20 mouse cellular contexts compared by ENCODE assay signal in the genomic region with DNA sequence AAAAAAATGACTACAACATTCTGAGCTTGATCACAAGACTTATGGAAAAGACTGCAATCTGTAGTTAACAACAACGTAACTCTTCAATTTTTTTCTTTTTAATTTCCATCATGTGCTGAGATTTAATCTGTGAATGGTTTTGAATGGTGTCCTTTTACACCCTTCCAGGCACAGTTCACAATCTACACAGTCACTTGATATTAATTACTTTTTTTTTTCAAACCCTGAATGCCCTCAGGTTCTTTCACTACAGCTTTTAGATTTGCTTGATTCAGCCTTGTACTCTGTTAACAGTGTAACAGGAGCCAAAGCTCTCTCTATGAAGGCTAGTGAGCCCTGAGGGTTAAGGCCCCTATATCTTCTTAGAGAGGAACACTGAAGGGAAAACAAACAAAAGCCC.
DNase-seq lines count a peak whose midpoint lies in the region; ATAC-seq and TF ChIP-seq lines count a peak whose summit lies in the region.
"Had no signal": no experiment of that assay in that cellular context is flagged by ENCODE, and none has a peak within 500 bp of the region (broad histone marks: within the 10 kb centered on the region; RNA-seq: fewer than 3 reads in every experiment).

No protein-coding gene starts in this region.

- H3K36me3 ChIP-seq in kidney, adult 2 months (ENCODE audit: control insufficient read depth, insufficient read depth, low read length): no peaks in the 10 kb centered on the region
- H3K36me3 ChIP-seq in kidney, embryonic 14.5 days (ENCODE audit: control insufficient read depth, insufficient read depth, low read length): no peaks in the 10 kb centered on the region
- H3K36me3 ChIP-seq in midbrain, embryonic 11.5 days (ENCODE audit: control insufficient read depth, insufficient read depth, low read length): no peaks in the 10 kb centered on the region
- no peaks in the 10 kb centered on the region for H3K36me3 ChIP-seq in midbrain, embryonic 10.5 days
- no peaks in the 10 kb centered on the region for H3K36me3 ChIP-seq in embryonic facial prominence, embryonic 14.5 days (ENCODE audit: control insufficient read depth, insufficient read depth, low read length)
- no peaks in the 10 kb centered on the region for H3K36me3 ChIP-seq in thymus, adult 2 months (ENCODE audit: control insufficient read depth, insufficient read depth, low read length)
- H3K36me3 ChIP-seq: embryonic facial prominence, embryonic 13.5 days; forebrain, embryonic 15.5 days had no signal

- DNase-seq in kidney, adult 2 months: peak; percentile 34
- DNase-seq in midbrain, embryonic 11.5 days (ENCODE audit: low spot score, missing footprints): peak; percentile 71
- DNase-seq in midbrain, embryonic 10.5 days (ENCODE audit: low spot score): no peak
- no peak for DNase-seq in embryonic facial prominence, embryonic 14.5 days (ENCODE audit: low spot score)
- DNase-seq in thymus, adult 2 months: no peak
- DNase-seq: adrenal gland, adult 2 months; adrenal gland, postnatal 10 days; adrenal gland, postnatal 25 days; cerebellum, adult 11 months; cerebellum, adult 18-20 months; cerebellum, adult 8-10 months; cerebellum, adult 9-11 months; cerebellum, postnatal 14 days; cerebellum, postnatal 36 days; embryo, embryonic 11 days; forebrain, postnatal 0 days had no signal

- no peak overlapping the region for H3K9ac ChIP-seq in kidney, embryonic 14.5 days (ENCODE audit: low read depth, low read length)
- H3K9ac ChIP-seq in midbrain, embryonic 11.5 days (ENCODE audit: low read length): no peak overlapping the region
- no peak overlapping the region for H3K9ac ChIP-seq in embryonic facial prominence, embryonic 14.5 days (ENCODE audit: low read depth, low read length)
- H3K9ac ChIP-seq: embryonic facial prominence, embryonic 13.5 days; forebrain, embryonic 13.5 days; forebrain, embryonic 15.5 days; forebrain, postnatal 0 days had no signal

- 66% methylated on average over 1 of the region's 1 CpGs for WGBS in kidney, adult 2 months
- WGBS in kidney, embryonic 14.5 days: 70% methylated on average over 1 of the region's 1 CpGs
- WGBS in midbrain, embryonic 11.5 days: 75% methylated on average over 1 of the region's 1 CpGs
- WGBS in midbrain, embryonic 10.5 days: 82% methylated on average over 1 of the region's 1 CpGs
- WGBS in embryonic facial prominence, embryonic 14.5 days: 40% methylated on average over 1 of the region's 1 CpGs
- 90% methylated on average over 1 of the region's 1 CpGs for WGBS in thymus, adult 2 months

- H3K4me2 ChIP-seq in kidney, embryonic 14.5 days (replicated peaks; ENCODE audit: low read depth, low read length): no peak overlapping the region
- H3K4me2 ChIP-seq in midbrain, embryonic 11.5 days: no peak overlapping the region
- no peak overlapping the region for H3K4me2 ChIP-seq in embryonic facial prominence, embryonic 14.5 days (ENCODE audit: low read depth, low read length)
- H3K4me2 ChIP-seq: embryonic facial prominence, embryonic 13.5 days; forebrain, embryonic 13.5 days; forebrain, embryonic 15.5 days had no signal

- no peaks in the 10 kb centered on the region for H3K9me3 ChIP-seq in kidney, embryonic 14.5 days (ENCODE audit: control insufficient read depth, low read length)
- no peaks in the 10 kb centered on the region for H3K9me3 ChIP-seq in midbrain, embryonic 11.5 days (ENCODE audit: control insufficient read depth, low read length)
- no peaks in the 10 kb centered on the region for H3K9me3 ChIP-seq in midbrain, embryonic 10.5 days (replicated peaks)
- H3K9me3 ChIP-seq in embryonic facial prominence, embryonic 14.5 days (ENCODE audit: control insufficient read depth, low read length): no peaks in the 10 kb centered on the region
- H3K9me3 ChIP-seq: embryonic facial prominence, embryonic 13.5 days; forebrain, embryonic 13.5 days; forebrain, embryonic 15.5 days had no signal

- no peak for TF ChIP-seq CTCF in kidney, adult 2 months (conservative IDR thresholded peaks at IDR 0.05; ENCODE audit: insufficient read depth, insufficient read length, low read depth, low read length)
- TF ChIP-seq CTCF in thymus, adult 2 months (IDR thresholded peaks at IDR 0.05; ENCODE audit: borderline replicate concordance, control insufficient read depth, extremely low read depth, insufficient read depth, low read length, poor library complexity): no peak

- no peak overlapping the region for H3K4me3 ChIP-seq in kidney, adult 2 months (ENCODE audit: insufficient read depth, low read depth, low read length)
- H3K4me3 ChIP-seq in kidney, embryonic 14.5 days (ENCODE audit: low read length): no peak overlapping the region
- no peak overlapping the region for H3K4me3 ChIP-seq in midbrain, embryonic 11.5 days (ENCODE audit: low read depth, low read length)
- H3K4me3 ChIP-seq in midbrain, embryonic 10.5 days: no peak overlapping the region
- H3K4me3 ChIP-seq in embryonic facial prominence, embryonic 14.5 days (ENCODE audit: low read depth, low read length): no peak overlapping the region
- no peak overlapping the region for H3K4me3 ChIP-seq in thymus, adult 2 months (ENCODE audit: control insufficient read depth, insufficient read depth, low read length)
- H3K4me3 ChIP-seq: embryonic facial prominence, embryonic 13.5 days; forebrain, embryonic 13.5 days; forebrain, embryonic 15.5 days had no signal

- TF ChIP-seq POLR2A in kidney, adult 2 months (IDR thresholded peaks at IDR 0.05; ENCODE audit: low read depth, low read length): no peak
- TF ChIP-seq POLR2A in thymus, adult 2 months (IDR thresholded peaks at IDR 0.05; ENCODE audit: control insufficient read depth, extremely low read depth, insufficient read depth, low read length, poor library complexity): no peak

- ATAC-seq in kidney, embryonic 14.5 days (ENCODE audit: low FRiP score, low TSS enrichment): no peak
- ATAC-seq in midbrain, embryonic 11.5 days (ENCODE audit: low FRiP score): no peak
- peak; percentile 37; the same call in 1 of the 2 replicates for ATAC-seq in embryonic facial prominence, embryonic 14.5 days (ENCODE audit: low read depth)
- ATAC-seq: forebrain, embryonic 13.5 days; forebrain, embryonic 15.5 days; forebrain, postnatal 0 days had no signal

- no peaks in the 10 kb centered on the region for H3K4me1 ChIP-seq in kidney, adult 2 months (ENCODE audit: control insufficient read depth, insufficient read depth, low read length)
- H3K4me1 ChIP-seq in kidney, embryonic 14.5 days (ENCODE audit: control insufficient read depth, insufficient read depth, low read length): no peaks in the 10 kb centered on the region
- no peaks in the 10 kb centered on the region for H3K4me1 ChIP-seq in midbrain, embryonic 11.5 days (ENCODE audit: control insufficient read depth, insufficient read depth, low read length)
- H3K4me1 ChIP-seq in midbrain, embryonic 10.5 days: no peaks in the 10 kb centered on the region
- H3K4me1 ChIP-seq in embryonic facial prominence, embryonic 14.5 days (ENCODE audit: control insufficient read depth, insufficient read depth, low read length): no peaks in the 10 kb centered on the region
- H3K4me1 ChIP-seq in thymus, adult 2 months (replicated peaks; ENCODE audit: control insufficient read depth, insufficient read depth, low read length): no peaks in the 10 kb centered on the region
- H3K4me1 ChIP-seq: embryonic facial prominence, embryonic 13.5 days; forebrain, embryonic 13.5 days; forebrain, embryonic 15.5 days had no signal

- no peaks in the 10 kb centered on the region for H3K27me3 ChIP-seq in kidney, adult 2 months (replicated peaks; ENCODE audit: control insufficient read depth, insufficient read depth, low read length)
- no peaks in the 10 kb centered on the region for H3K27me3 ChIP-seq in kidney, embryonic 14.5 days (ENCODE audit: control insufficient read depth, insufficient read depth, low read length)
- no peaks in the 10 kb centered on the region for H3K27me3 ChIP-seq in midbrain, embryonic 11.5 days (ENCODE audit: control insufficient read depth, insufficient read depth, low read length)
- peaks cover 1% of the 10 kb centered on the region; the same call in 1 of the 2 replicates for H3K27me3 ChIP-seq in midbrain, embryonic 10.5 days (ENCODE audit: low read depth, poor library complexity, severe bottlenecking)
- no peaks in the 10 kb centered on the region for H3K27me3 ChIP-seq in embryonic facial prominence, embryonic 14.5 days (replicated peaks; ENCODE audit: control insufficient read depth, insufficient read depth, low read length)
- no peaks in the 10 kb centered on the region for H3K27me3 ChIP-seq in thymus, adult 2 months (ENCODE audit: control insufficient read depth, insufficient read depth, low read length)
- H3K27me3 ChIP-seq: embryonic facial prominence, embryonic 13.5 days; forebrain, embryonic 13.5 days; forebrain, embryonic 15.5 days had no signal

- H3K27ac ChIP-seq in kidney, adult 2 months (ENCODE audit: insufficient read depth, low read depth, low read length): no peak overlapping the region
- H3K27ac ChIP-seq in kidney, embryonic 14.5 days (ENCODE audit: low read depth, low read length): no peak overlapping the region
- H3K27ac ChIP-seq in midbrain, embryonic 11.5 days (ENCODE audit: low read depth, low read length): no peak overlapping the region
- H3K27ac ChIP-seq in midbrain, embryonic 10.5 days (replicated peaks): no peak overlapping the region
- no peak overlapping the region for H3K27ac ChIP-seq in embryonic facial prominence, embryonic 14.5 days (replicated peaks; ENCODE audit: low read depth, low read length)
- no peak overlapping the region for H3K27ac ChIP-seq in thymus, adult 2 months (ENCODE audit: control insufficient read depth, insufficient read depth, low read length)
- H3K27ac ChIP-seq: embryonic facial prominence, embryonic 13.5 days; forebrain, embryonic 13.5 days; forebrain, embryonic 15.5 days had no signal

Comparison
In these comparisons a context has a peak if more than half of its experiments do, and no peak if none do; other contexts are left out.
1. DNase-seq: peak in kidney, adult 2 months (single experiment) and midbrain, embryonic 11.5 days (single experiment); none in midbrain, embryonic 10.5 days (single experiment), embryonic facial prominence, embryonic 14.5 days (single experiment) and thymus, adult 2 months (single experiment).